Mouse (Mus musculus) heart, embryonic 12.5 days (tissue): ENCODE data around the gene Adamtsl3. TPM values are rescaled to one million over a fixed set of nuclear protein-coding genes. Genes with fewer than 3 reads are reported as not detected.

Experiments used
- ATAC-seq: fragments of 200-750 bp; cut with Nextera tagmentation; 2 replicates; pipeline ENCODE4 v1.8.0; 2017; ENCODE audit warnings: moderate TSS enrichment, moderate library complexity; ENCODE audit not compliant: insufficient number of reproducible peaks, low FRiP score
- H3K27ac ChIP-seq: fragments of 300-500 bp; sonication (generic); 2 replicates; pipeline ENCODE4 v1.5.1; 2016; ENCODE audit warnings: mild to moderate bottlenecking, moderate library complexity; ENCODE audit not compliant: poor library complexity, severe bottlenecking
- H3K27me3 ChIP-seq: fragments of 300-500 bp; sonication (generic); replicated peaks from 2 replicates; pipeline ENCODE4 v1.6.1; 2016; ENCODE audit warnings: mild to moderate bottlenecking, moderate library complexity
- H3K36me3 ChIP-seq: fragments of 300-500 bp; sonication (generic); 2 replicates; pipeline ENCODE4 v1.6.1; 2016; ENCODE audit warnings: mild to moderate bottlenecking, moderate library complexity
- H3K4me1 ChIP-seq: fragments of 300-500 bp; sonication (generic); replicated peaks from 2 replicates; pipeline ENCODE4 v1.6.1; 2016; ENCODE audit warnings: mild to moderate bottlenecking
- H3K4me2 ChIP-seq: fragments of 300-500 bp; sonication (generic); 2 replicates; pipeline ENCODE4 v1.6.1; 2016; ENCODE audit warnings: mild to moderate bottlenecking, moderate library complexity
- H3K4me3 ChIP-seq: fragments of 300-500 bp; sonication (generic); 2 replicates; pipeline ENCODE4 v1.5.1; 2016; ENCODE audit warnings: mild to moderate bottlenecking
- H3K9ac ChIP-seq: fragments of 300-500 bp; sonication (generic); 2 replicates; pipeline ENCODE4 v1.6.1; 2016; ENCODE audit warnings: mild to moderate bottlenecking, moderate library complexity
- H3K9me3 ChIP-seq: fragments of 300-500 bp; sonication (generic); replicated peaks from 2 replicates; pipeline ENCODE4 v1.6.1; 2016; ENCODE audit warnings: mild to moderate bottlenecking, moderate library complexity
- WGBS: fragments of 180-500 bp; shearing (Covaris S2); methylation state at CpG from one replicate; pipeline ENCODE4 v1.1.7; 2016; 5-methylcytosine and 5-hydroxymethylcytosine counted together
- polyA plus RNA-seq: library from polyadenylated mRNA; unstranded; fragments of >200 nt; fragmentation: Nextera tagmentation; extraction: Ambion mirVana; gene quantifications from 2 replicates; pipeline ENCODE4 v1.2.1, GENCODE M21; 2016

Adamtsl3 gene
- polyA plus RNA-seq, 1 experiment from 2014 or later = 0.57 TPM

GRCm38 (mm10) chr7:82360186-82360585, 24.7 kb downstream of the Adamtsl3 start:
- H3K4me2 ChIP-seq = no peak overlapping the region
- no peak for ATAC-seq

GRCm38 (mm10) chr7:82361127-82361526, 25.6 kb downstream of the Adamtsl3 start:
- H3K9me3 ChIP-seq = no peaks in the 10 kb centered on the region
- no peak overlapping the region for H3K27ac ChIP-seq
- WGBS = 74% methylated on average over 5 of the region's 5 CpGs

More at GRCm38 (mm10) chr7:82360186-82360585, 24.7 kb downstream of the Adamtsl3 start:
- H3K27me3 ChIP-seq = no peaks in the 10 kb centered on the region
- WGBS = 82% methylated on average over 4 of the region's 4 CpGs
- H3K36me3 ChIP-seq = no peaks in the 10 kb centered on the region
- H3K9ac ChIP-seq = no peak overlapping the region
- no peaks in the 10 kb centered on the region for H3K9me3 ChIP-seq
- no peak overlapping the region for H3K27ac ChIP-seq
- no peak overlapping the region for H3K4me3 ChIP-seq
- no peaks in the 10 kb centered on the region for H3K4me1 ChIP-seq

GRCm38 (mm10) chr7:82364567-82364966, 29.1 kb downstream of the Adamtsl3 start:
- WGBS = 86% methylated on average over 3 of the region's 3 CpGs
- H3K9me3 ChIP-seq = no peaks in the 10 kb centered on the region

More at GRCm38 (mm10) chr7:82361127-82361526, 25.6 kb downstream of the Adamtsl3 start:
- no peak overlapping the region for H3K4me3 ChIP-seq
- ATAC-seq = no peak
- no peaks in the 10 kb centered on the region for H3K36me3 ChIP-seq
- no peaks in the 10 kb centered on the region for H3K27me3 ChIP-seq
- no peak overlapping the region for H3K4me2 ChIP-seq
- no peaks in the 10 kb centered on the region for H3K4me1 ChIP-seq
- no peak overlapping the region for H3K9ac ChIP-seq

GRCm38 (mm10) chr7:82366056-82366455, 30.6 kb downstream of the Adamtsl3 start:
- no peak for ATAC-seq
- no peak overlapping the region for H3K27ac ChIP-seq
- 62% methylated on average over 4 of the region's 4 CpGs for WGBS
- H3K4me2 ChIP-seq = no peak overlapping the region
- H3K4me3 ChIP-seq = no peak overlapping the region
- no peaks in the 10 kb centered on the region for H3K27me3 ChIP-seq
- H3K9ac ChIP-seq = no peak overlapping the region
- no peaks in the 10 kb centered on the region for H3K36me3 ChIP-seq
- H3K4me1 ChIP-seq = no peaks in the 10 kb centered on the region
- H3K9me3 ChIP-seq = no peaks in the 10 kb centered on the region

More at GRCm38 (mm10) chr7:82364567-82364966, 29.1 kb downstream of the Adamtsl3 start:
- no peak for ATAC-seq
- H3K9ac ChIP-seq = no peak overlapping the region
- no peaks in the 10 kb centered on the region for H3K36me3 ChIP-seq
- H3K27ac ChIP-seq = no peak overlapping the region
- H3K4me2 ChIP-seq = no peak overlapping the region
- H3K27me3 ChIP-seq = no peaks in the 10 kb centered on the region
- H3K4me3 ChIP-seq = no peak overlapping the region
- H3K4me1 ChIP-seq = no peaks in the 10 kb centered on the region

GRCm38 (mm10) chr7:82366471-82366870, 31.0 kb downstream of the Adamtsl3 start:
- Histone ChIP-seq H3K4me3 (no peak overlapping the region), H3K9ac (no peak overlapping the region), H3K9me3 (no peaks in the 10 kb centered on the region), H3K4me2 (no peak overlapping the region), H3K36me3 (no peaks in the 10 kb centered on the region), H3K27me3 (no peaks in the 10 kb centered on the region), H3K4me1 (no peaks in the 10 kb centered on the region), H3K27ac (no peak overlapping the region)
- WGBS = 79% methylated on average over 5 of the region's 5 CpGs
- no peak for ATAC-seq

- no peak overlapping the region for H3K4me2 ChIP-seq
- no peaks in the 10 kb centered on the region for H3K9me3 ChIP-seq
- WGBS = 36% methylated on average over 2 of the region's 2 CpGs
- H3K4me1 ChIP-seq = no peaks in the 10 kb centered on the region
- no peak overlapping the region for H3K9ac ChIP-seq
- H3K27ac ChIP-seq = no peak overlapping the region
- no peaks in the 10 kb centered on the region for H3K27me3 ChIP-seq
- H3K4me3 ChIP-seq = no peak overlapping the region
- ATAC-seq = no peak
- H3K36me3 ChIP-seq = no peaks in the 10 kb centered on the region
These were observed 32.6 kb downstream of the Adamtsl3 start for GRCm38 (mm10) chr7:82368047-82368446.

GRCm38 (mm10) chr7:82370132-82370531, 34.6 kb downstream of the Adamtsl3 start:
- no peak overlapping the region for H3K9ac ChIP-seq
- no peak for ATAC-seq
- H3K4me2 ChIP-seq = no peak overlapping the region
- WGBS = 65% methylated on average over 8 of the region's 8 CpGs
- H3K36me3 ChIP-seq = no peaks in the 10 kb centered on the region
- H3K9me3 ChIP-seq = no peaks in the 10 kb centered on the region
- no peaks in the 10 kb centered on the region for H3K27me3 ChIP-seq
- no peak overlapping the region for H3K27ac ChIP-seq
- H3K4me1 ChIP-seq = no peaks in the 10 kb centered on the region
- H3K4me3 ChIP-seq = no peak overlapping the region

- ATAC-seq = no peak
- H3K9ac ChIP-seq = no peak overlapping the region
These were observed 35.9 kb downstream of the Adamtsl3 start for GRCm38 (mm10) chr7:82371411-82371810.

GRCm38 (mm10) chr7:82378311-82378710, 42.8 kb downstream of the Adamtsl3 start:
- Histone ChIP-seq H3K9me3 (no peaks in the 10 kb centered on the region), H3K36me3 (no peaks in the 10 kb centered on the region), H3K4me3 (no peak overlapping the region), H3K4me1 (peaks cover 11% of the 10 kb centered on the region), H3K27me3 (no peaks in the 10 kb centered on the region), H3K4me2 (no peak overlapping the region), H3K27ac (no peak overlapping the region), H3K9ac (no peak overlapping the region)
- no peak for ATAC-seq
- 81% methylated on average over 1 of the region's 1 CpGs for WGBS

More at GRCm38 (mm10) chr7:82371411-82371810, 35.9 kb downstream of the Adamtsl3 start:
- Histone ChIP-seq H3K27ac (no peak overlapping the region), H3K36me3 (no peaks in the 10 kb centered on the region), H3K4me1 (no peaks in the 10 kb centered on the region), H3K4me3 (no peak overlapping the region), H3K9me3 (no peaks in the 10 kb centered on the region), H3K4me2 (no peak overlapping the region), H3K27me3 (no peaks in the 10 kb centered on the region)
- 45% methylated on average over 3 of the region's 3 CpGs for WGBS

- no peak overlapping the region for H3K4me2 ChIP-seq
- no peak overlapping the region for H3K27ac ChIP-seq
- no peak overlapping the region for H3K4me3 ChIP-seq
- ATAC-seq = no peak
- WGBS = 49% methylated on average over 7 of the region's 7 CpGs
- no peaks in the 10 kb centered on the region for H3K36me3 ChIP-seq
- peaks cover 11% of the 10 kb centered on the region for H3K4me1 ChIP-seq
- H3K9ac ChIP-seq = no peak overlapping the region
- H3K9me3 ChIP-seq = no peaks in the 10 kb centered on the region
- H3K27me3 ChIP-seq = no peaks in the 10 kb centered on the region
These were observed 44.3 kb downstream of the Adamtsl3 start for GRCm38 (mm10) chr7:82379765-82380164.

- no peak for ATAC-seq
- Histone ChIP-seq H3K9ac (no peak overlapping the region), H3K36me3 (no peaks in the 10 kb centered on the region), H3K9me3 (no peaks in the 10 kb centered on the region), H3K27me3 (no peaks in the 10 kb centered on the region), H3K27ac (no peak overlapping the region), H3K4me3 (no peak overlapping the region), H3K4me1 (peaks cover 11% of the 10 kb centered on the region), H3K4me2 (no peak overlapping the region)
- 71% methylated on average over 4 of the region's 4 CpGs for WGBS
These were observed 47.5 kb downstream of the Adamtsl3 start for GRCm38 (mm10) chr7:82382843-82383535.

- Histone ChIP-seq H3K4me1 (peaks cover 11% of the 10 kb centered on the region), H3K9me3 (no peaks in the 10 kb centered on the region), H3K4me3 (no peak overlapping the region), H3K4me2 (no peak overlapping the region), H3K27ac (no peak overlapping the region), H3K27me3 (no peaks in the 10 kb centered on the region), H3K36me3 (no peaks in the 10 kb centered on the region), H3K9ac (no peak overlapping the region)
- 71% methylated on average over 3 of the region's 3 CpGs for WGBS
- no peak for ATAC-seq
These were observed 48.0 kb downstream of the Adamtsl3 start for GRCm38 (mm10) chr7:82383536-82383848.
